Mouse (Mus musculus) cerebellum, adult 9-11 months (tissue): ENCODE data around the gene Ndufa13.
A peak's percentile ranks its signal among the peaks of the same experiment; 100 is the strongest.

Experiments used
- DNase-seq: peaks from one replicate; pipeline ENCODE4 v3.0.0; 2022

Gene Ndufa13

GRCm38 (mm10) chr8:69906260-69906659 is 3.9 kb upstream of the Ndufa13 start:
- DNase-seq: no peak

GRCm38 (mm10) chr8:69904096-69904495 is 1.7 kb upstream of the Ndufa13 start:
- peak; percentile 63 for DNase-seq

- peak; percentile 100 for DNase-seq
Observed at GRCm38 (mm10) chr8:69903063-69903542, 745 bp upstream of the Ndufa13 start.

GRCm38 (mm10) chr8:69901484-69902162 is 735 bp downstream of the Ndufa13 start:
- peak; percentile 96 for DNase-seq

- peak; percentile 64 for DNase-seq
Observed at GRCm38 (mm10) chr8:69900895-69901451, 1.4 kb downstream of the Ndufa13 start.

GRCm38 (mm10) chr8:69899876-69900275 is 2.5 kb downstream of the Ndufa13 start:
- DNase-seq: no peak

GRCm38 (mm10) chr8:69897857-69898256 is 4.5 kb downstream of the Ndufa13 start:
- no peak for DNase-seq

GRCm38 (mm10) chr8:69895772-69896451 is 6.4 kb downstream of the Ndufa13 start:
- DNase-seq: no peak

GRCm38 (mm10) chr8:69894836-69895332 is 7.5 kb downstream of the Ndufa13 start:
- DNase-seq: no peak

GRCm38 (mm10) chr8:69893863-69894262 is 8.5 kb downstream of the Ndufa13 start:
- DNase-seq: peak; percentile 52

GRCm38 (mm10) chr8:69890813-69891241 is 11.5 kb downstream of the Ndufa13 start:
- no peak for DNase-seq

- no peak for DNase-seq
Observed at GRCm38 (mm10) chr8:69888902-69889301, 13.5 kb downstream of the Ndufa13 start.

GRCm38 (mm10) chr8:69888244-69888866 is 14.0 kb downstream of the Ndufa13 start:
- no peak for DNase-seq

- DNase-seq: no peak
Observed at GRCm38 (mm10) chr8:69887289-69888243, 14.8 kb downstream of the Ndufa13 start, which contains the start of gene Cilp2. Cilp2 (minus strand) TSS chr8:69887687.

GRCm38 (mm10) chr8:69884141-69884540 is 18.2 kb downstream of the Ndufa13 start:
- no peak for DNase-seq

GRCm38 (mm10) chr8:69882833-69883600 is 19.3 kb downstream of the Ndufa13 start:
- no peak for DNase-seq

GRCm38 (mm10) chr8:69882021-69882756 is 20.2 kb downstream of the Ndufa13 start:
- DNase-seq: no peak

- peak; percentile 5 for DNase-seq
Observed at GRCm38 (mm10) chr8:69881261-69881865, 21.0 kb downstream of the Ndufa13 start.

- no peak for DNase-seq
Observed at GRCm38 (mm10) chr8:69880841-69881240, 21.5 kb downstream of the Ndufa13 start.

- no peak for DNase-seq
Observed at GRCm38 (mm10) chr8:69879678-69880077, 22.7 kb downstream of the Ndufa13 start.
